Mouse (Mus musculus): ENCODE data around the gene Sbno1. TPM values are rescaled to one million over a fixed set of nuclear protein-coding genes. Genes with fewer than 3 reads are reported as not detected.
A peak's percentile ranks its signal among the peaks of the same experiment; 100 is the strongest.
"Not testable (repeated sequence)": the region's sequence is repeated elsewhere in the genome, so short reads cannot be mapped to it uniquely, and the experiment has no call there.

Gene Sbno1
- polyA plus RNA-seq, 1 experiment from 2014 or later, result 115 TPM

GRCm38 (mm10) chr5:124341753-124342339, 84.0 kb downstream of the Sbno1 start:
- H3K9me3 ChIP-seq; H3K27ac ChIP-seq; H3K4me3 ChIP-seq; H3K4me2 ChIP-seq; H3K27me3 ChIP-seq; ATAC-seq (ENCODE audit: low FRiP score); H3K9ac ChIP-seq: not testable (repeated sequence)
- peaks cover 35% of the 10 kb centered on the region for H3K4me1 ChIP-seq (replicated peaks)
- peaks cover 21% of the 10 kb centered on the region for H3K36me3 ChIP-seq
- WGBS, result 76% methylated on average over 6 of the region's 6 CpGs

GRCm38 (mm10) chr5:124338791-124339190, 87.0 kb downstream of the Sbno1 start:
- Histone ChIP-seq H3K9me3 (no peaks in the 10 kb centered on the region), H3K27ac (peak overlapping the region; percentile 68), H3K27me3 (no peaks in the 10 kb centered on the region), H3K36me3 (no peaks in the 10 kb centered on the region; the same call in 1 of the 2 replicates), H3K9ac (no peak overlapping the region; the same call in 1 of the 2 replicates), H3K4me1 (replicated peaks) (peaks cover 61% of the 10 kb centered on the region), H3K4me3 (no peak overlapping the region), H3K4me2 (no peak overlapping the region)
- whole genome bisulfite sequencing, result 89% methylated on average over 8 of the region's 8 CpGs
- no peak for ATAC-seq (ENCODE audit: low FRiP score)

GRCm38 (mm10) chr5:124337909-124338308, 87.9 kb downstream of the Sbno1 start:
- Histone ChIP-seq H3K4me2 (no peak overlapping the region), H3K4me3 (no peak overlapping the region), H3K27me3 (no peaks in the 10 kb centered on the region), H3K36me3 (no peaks in the 10 kb centered on the region; the same call in 1 of the 2 replicates), H3K27ac (peak overlapping the region; percentile 68), H3K4me1 (replicated peaks) (peaks cover 66% of the 10 kb centered on the region), H3K9me3 (no peaks in the 10 kb centered on the region), H3K9ac (no peak overlapping the region; the same call in 1 of the 2 replicates)
- WGBS, result 36% methylated on average over 9 of the region's 9 CpGs
- no peak for ATAC-seq (ENCODE audit: low FRiP score)

GRCm38 (mm10) chr5:124337103-124337502, 88.7 kb downstream of the Sbno1 start:
- Histone ChIP-seq H3K27ac (peak overlapping the region; percentile 68; the same call in 1 of the 2 replicates), H3K9ac (0 out of 2 replicates have a peak overlapping the region, but pooled peaks have one; percentile 43), H3K4me2 (no peak overlapping the region), H3K36me3 (no peaks in the 10 kb centered on the region), H3K27me3 (no peaks in the 10 kb centered on the region), H3K4me1 (replicated peaks) (peaks cover 66% of the 10 kb centered on the region), H3K9me3 (no peaks in the 10 kb centered on the region), H3K4me3 (no peak overlapping the region)
- ATAC-seq (ENCODE audit: low FRiP score), result no peak
- WGBS, result 93% methylated on average over 9 of the region's 9 CpGs

- peaks cover 56% of the 10 kb centered on the region for H3K4me1 ChIP-seq (replicated peaks)
- ATAC-seq (ENCODE audit: low FRiP score), result peak; percentile 85
- no peaks in the 10 kb centered on the region for H3K9me3 ChIP-seq
- WGBS, result 16% methylated on average over 6 of the region's 6 CpGs
- no peaks in the 10 kb centered on the region for H3K36me3 ChIP-seq
- peak overlapping the region; percentile 56; the same call in 1 of the 2 replicates for H3K9ac ChIP-seq
- H3K4me3 ChIP-seq, result no peak overlapping the region
- peak overlapping the region; percentile 88 for H3K27ac ChIP-seq
- H3K27me3 ChIP-seq, result no peaks in the 10 kb centered on the region
- H3K4me2 ChIP-seq, result peak overlapping the region; percentile 1; the same call in 1 of the 2 replicates
Measured at GRCm38 (mm10) chr5:124334392-124334791, 91.4 kb downstream of the Sbno1 start.

GRCm38 (mm10) chr5:124330086-124330485, 95.7 kb downstream of the Sbno1 start:
- Histone ChIP-seq H3K9me3 (no peaks in the 10 kb centered on the region), H3K36me3 (no peaks in the 10 kb centered on the region; the same call in 1 of the 2 replicates), H3K9ac (peak overlapping the region; percentile 35; the same call in 1 of the 2 replicates), H3K27me3 (no peaks in the 10 kb centered on the region), H3K4me3 (no peak overlapping the region), H3K4me2 (no peak overlapping the region), H3K27ac (no peak overlapping the region), H3K4me1 (replicated peaks) (peaks cover 36% of the 10 kb centered on the region)
- no peak for ATAC-seq (ENCODE audit: low FRiP score)
- 92% methylated on average over 6 of the region's 6 CpGs for WGBS

GRCm38 (mm10) chr5:124327510-124328364, 98.1 kb downstream of the Sbno1 start, which contains the start of the genes Mphosph9 and 2810006K23Rik:
TSS of gene Mphosph9 (minus strand) at chr5:124327972.
TSS of gene 2810006K23Rik (plus strand) at chr5:124328089.
- Histone ChIP-seq H3K27me3 (no peaks in the 10 kb centered on the region), H3K4me3 (peak within 1 kb of the TSS; percentile 65), H3K27ac (peak within 1 kb of the TSS; percentile 98), H3K9me3 (no peaks in the 10 kb centered on the region), H3K36me3 (peaks cover 12% of the 10 kb centered on the region; the same call in 1 of the 2 replicates), H3K4me1 (replicated peaks) (peaks cover 18% of the 10 kb centered on the region), H3K9ac (peak within 1 kb of the TSS; percentile 82), H3K4me2 (peak within 1 kb of the TSS; percentile 90)
- WGBS, result under 1% methylated on average over 71 of the region's 72 CpGs
- peak; percentile 99 for ATAC-seq (ENCODE audit: low FRiP score)

GRCm38 (mm10) chr5:124326829-124327228, 99.0 kb downstream of the Sbno1 start:
- Histone ChIP-seq H3K4me2 (peak overlapping the region; percentile 77), H3K36me3 (peaks cover 19% of the 10 kb centered on the region), H3K9ac (peak overlapping the region; percentile 81), H3K9me3 (no peaks in the 10 kb centered on the region), H3K27me3 (no peaks in the 10 kb centered on the region), H3K4me1 (replicated peaks) (peaks cover 18% of the 10 kb centered on the region), H3K27ac (peak overlapping the region; percentile 98), H3K4me3 (peak overlapping the region; percentile 65)
- no peak for ATAC-seq (ENCODE audit: low FRiP score)
- WGBS, result 5% methylated on average over 8 of the region's 8 CpGs

Small RNA genes within 50 kb of the gene (microRNA-seq; reads per million reads assigned to microRNA genes)
- 0.70 reads per million for gene Gm27486

Other genes with a start within 250 kb of the Sbno1 start
- 7.4 and 8.3 TPM in 2 replicates for gene Pitpnm2, start 176.2 kb downstream of the Sbno1 start, polyA plus RNA-seq (2015; fragmentation: Nextera tagmentation; extraction: Ambion mirVana)
- gene Mphosph9, start 98.0 kb downstream of the Sbno1 start, polyA plus RNA-seq (2015; fragmentation: Nextera tagmentation; extraction: Ambion mirVana), result 14.0 and 14.3 TPM in 2 replicates
- gene 2810006K23Rik, start 97.9 kb downstream of the Sbno1 start, polyA plus RNA-seq (2015; fragmentation: Nextera tagmentation; extraction: Ambion mirVana), result 15.5 and 16.2 TPM in 2 replicates
- gene Cdk2ap1, start 62.9 kb downstream of the Sbno1 start, polyA plus RNA-seq (2015; fragmentation: Nextera tagmentation; extraction: Ambion mirVana), result 67.9 and 68.6 TPM in 2 replicates
- gene Kmt5a, start 13.9 kb upstream of the Sbno1 start, polyA plus RNA-seq (2015; fragmentation: Nextera tagmentation; extraction: Ambion mirVana), result 18.0 and 20.6 TPM in 2 replicates
- gene Rilpl2, start 52.4 kb upstream of the Sbno1 start, polyA plus RNA-seq (2015; fragmentation: Nextera tagmentation; extraction: Ambion mirVana), result 21.2 and 23.8 TPM in 2 replicates
- gene Snrnp35, start 57.1 kb upstream of the Sbno1 start, polyA plus RNA-seq (2015; fragmentation: Nextera tagmentation; extraction: Ambion mirVana), result 22.5 and 27.5 TPM in 2 replicates
- gene Rilpl1, start 105.4 kb upstream of the Sbno1 start, polyA plus RNA-seq (2015; fragmentation: Nextera tagmentation; extraction: Ambion mirVana), result 11.5 and 12.1 TPM in 2 replicates
- gene Tmed2, start 114.7 kb upstream of the Sbno1 start, polyA plus RNA-seq (2015; fragmentation: Nextera tagmentation; extraction: Ambion mirVana), result 360 and 367 TPM in 2 replicates
- 26.4 and 27.5 TPM in 2 replicates for gene Ddx55, start 126.9 kb upstream of the Sbno1 start, polyA plus RNA-seq (2015; fragmentation: Nextera tagmentation; extraction: Ambion mirVana)
- gene Eif2b1, start 153.1 kb upstream of the Sbno1 start, polyA plus RNA-seq (2015; fragmentation: Nextera tagmentation; extraction: Ambion mirVana), result 65.7 and 72.0 TPM in 2 replicates
- 50.3 TPM in 2 replicates for gene Gtf2h3, start 153.1 kb upstream of the Sbno1 start, polyA plus RNA-seq (2015; fragmentation: Nextera tagmentation; extraction: Ambion mirVana)
- 41.4 and 43.1 TPM in 2 replicates for gene Atp6v0a2, start 202.6 kb upstream of the Sbno1 start, polyA plus RNA-seq (2015; fragmentation: Nextera tagmentation; extraction: Ambion mirVana)

Measured in hindbrain, embryonic 13.5 days (tissue).